Mouse (Mus musculus): ENCODE data around the gene Olfr243. TPM values are rescaled to one million over a fixed set of nuclear protein-coding genes. Genes with fewer than 3 reads are reported as not detected.

The Olfr243 gene
- polyA plus RNA-seq (2021; fragmentation: Nextera tagmentation), result not detected in 2 replicates
- long read RNA-seq, experiment 1, result 0 reads
- long read RNA-seq, experiment 2, result 0 reads

GRCm38 (mm10) chr7:103714371-103714770 lies at the start of gene Olfr243:
Gene Olfr243 (plus strand): TSS chr7:103714671.

GRCm38 (mm10) chr7:103671091-103671490 lies 43.4 kb upstream of the Olfr243 start, which contains the start of gene Olfr624:
Gene Olfr624 (minus strand): TSS chr7:103671191.

GRCm38 (mm10) chr7:103682420-103682819 lies 32.1 kb upstream of the Olfr243 start, which contains the start of gene Olfr625-ps1:
Gene Olfr625-ps1 (plus strand): TSS chr7:103682720.

GRCm38 (mm10) chr7:103730074-103730473 lies 15.6 kb downstream of the Olfr243 start, which contains the start of gene Olfr628:
Gene Olfr628 (plus strand): TSS chr7:103730374.

GRCm38 (mm10) chr7:103744843-103745242 lies 30.4 kb downstream of the Olfr243 start, which contains the start of gene Olfr629:
Gene Olfr629 (minus strand): TSS chr7:103744943.

GRCm38 (mm10) chr7:103757233-103757632 lies 42.8 kb downstream of the Olfr243 start, which contains the start of gene Olfr630:
Gene Olfr630 (minus strand): TSS chr7:103757333.

Other genes starting within 250 kb of the Olfr243 start
- not detected in 2 replicates for gene Olfr608, start 244.8 kb upstream of the Olfr243 start, polyA plus RNA-seq (2021; fragmentation: Nextera tagmentation)
- not detected in 2 replicates for gene Olfr609, start 216.6 kb upstream of the Olfr243 start, polyA plus RNA-seq (2021; fragmentation: Nextera tagmentation)
- gene Olfr610, start 202.5 kb upstream of the Olfr243 start, polyA plus RNA-seq (2021; fragmentation: Nextera tagmentation), result not detected in 2 replicates
- not detected in 2 replicates for gene Olfr611, start 193.8 kb upstream of the Olfr243 start, polyA plus RNA-seq (2021; fragmentation: Nextera tagmentation)
- gene Olfr612, start 172.0 kb upstream of the Olfr243 start, polyA plus RNA-seq (2021; fragmentation: Nextera tagmentation), result not detected in 2 replicates
- not detected in 2 replicates for gene Olfr613, start 166.6 kb upstream of the Olfr243 start, polyA plus RNA-seq (2021; fragmentation: Nextera tagmentation)
- not detected in 2 replicates for gene Olfr615, start 158.6 kb upstream of the Olfr243 start, polyA plus RNA-seq (2021; fragmentation: Nextera tagmentation)
- not detected in 2 replicates for gene Olfr616, start 145.5 kb upstream of the Olfr243 start, polyA plus RNA-seq (2021; fragmentation: Nextera tagmentation)
- gene Olfr617, start 141.6 kb upstream of the Olfr243 start, polyA plus RNA-seq (2021; fragmentation: Nextera tagmentation), result not detected in 2 replicates
- not detected in 2 replicates for gene Olfr618, start 124.6 kb upstream of the Olfr243 start, polyA plus RNA-seq (2021; fragmentation: Nextera tagmentation)
- not detected in 2 replicates for gene Olfr619, start 114.1 kb upstream of the Olfr243 start, polyA plus RNA-seq (2021; fragmentation: Nextera tagmentation)
- not detected in 2 replicates for gene Olfr620, start 102.1 kb upstream of the Olfr243 start, polyA plus RNA-seq (2021; fragmentation: Nextera tagmentation)
- not detected in 2 replicates for gene Olfr622, start 72.0 kb upstream of the Olfr243 start, polyA plus RNA-seq (2021; fragmentation: Nextera tagmentation)
- not detected in 2 replicates for gene Olfr623, start 51.0 kb upstream of the Olfr243 start, polyA plus RNA-seq (2021; fragmentation: Nextera tagmentation)
- gene Olfr624, start 43.5 kb upstream of the Olfr243 start, polyA plus RNA-seq (2021; fragmentation: Nextera tagmentation), result 0.01 TPM in 1 of 2 replicates, not detected in the other
- gene Olfr625-ps1, start 32.0 kb upstream of the Olfr243 start, polyA plus RNA-seq (2021; fragmentation: Nextera tagmentation), result not detected in 2 replicates
- gene Olfr628, start 15.7 kb downstream of the Olfr243 start, polyA plus RNA-seq (2021; fragmentation: Nextera tagmentation), result not detected in 2 replicates
- gene Olfr629, start 30.3 kb downstream of the Olfr243 start, polyA plus RNA-seq (2021; fragmentation: Nextera tagmentation), result not detected in 2 replicates
- gene Olfr630, start 42.7 kb downstream of the Olfr243 start, polyA plus RNA-seq (2021; fragmentation: Nextera tagmentation), result not detected in 2 replicates
- gene Olfr69, start 56.9 kb downstream of the Olfr243 start, polyA plus RNA-seq (2021; fragmentation: Nextera tagmentation), result not detected in 2 replicates
- gene Olfr68, start 65.0 kb downstream of the Olfr243 start, polyA plus RNA-seq (2021; fragmentation: Nextera tagmentation), result not detected in 2 replicates
- gene Olfr67, start 77.2 kb downstream of the Olfr243 start, polyA plus RNA-seq (2021; fragmentation: Nextera tagmentation), result not detected in 2 replicates
- 3.2 and 6.0 TPM in 2 replicates for gene Hbb-bt, start 99.3 kb downstream of the Olfr243 start, polyA plus RNA-seq (2021; fragmentation: Nextera tagmentation)
- 18.9 and 25.8 TPM in 2 replicates for gene Hbb-bs, start 113.4 kb downstream of the Olfr243 start, polyA plus RNA-seq (2021; fragmentation: Nextera tagmentation)
- not detected in 2 replicates for gene Hbb-bh2, start 125.8 kb downstream of the Olfr243 start, polyA plus RNA-seq (2021; fragmentation: Nextera tagmentation)
- not detected in 2 replicates for gene Hbb-bh1, start 128.5 kb downstream of the Olfr243 start, polyA plus RNA-seq (2021; fragmentation: Nextera tagmentation)
- 0.20 TPM in 1 of 2 replicates, not detected in the other for gene Hbb-y, start 138.5 kb downstream of the Olfr243 start, polyA plus RNA-seq (2021; fragmentation: Nextera tagmentation)
- gene Olfr66, start 171.6 kb downstream of the Olfr243 start, polyA plus RNA-seq (2021; fragmentation: Nextera tagmentation), result not detected in 2 replicates
- not detected in 2 replicates for gene Olfr64, start 179.8 kb downstream of the Olfr243 start, polyA plus RNA-seq (2021; fragmentation: Nextera tagmentation)
- not detected in 2 replicates for gene Olfr65, start 188.8 kb downstream of the Olfr243 start, polyA plus RNA-seq (2021; fragmentation: Nextera tagmentation)
- gene Olfr631, start 214.2 kb downstream of the Olfr243 start, polyA plus RNA-seq (2021; fragmentation: Nextera tagmentation), result not detected in 2 replicates
- not detected in 2 replicates for gene Olfr632, start 219.7 kb downstream of the Olfr243 start, polyA plus RNA-seq (2021; fragmentation: Nextera tagmentation)
- not detected in 2 replicates for gene Olfr633, start 229.8 kb downstream of the Olfr243 start, polyA plus RNA-seq (2021; fragmentation: Nextera tagmentation)

Data from left cerebral cortex, adult 6 months (tissue).